Mouse (Mus musculus): ENCODE data around the gene Sgcd.

- TF ChIP-seq POLR2A (IDR thresholded peaks at IDR 0.05; ENCODE audit: low read depth, low read length) = no peak
- TF ChIP-seq CTCF (IDR thresholded peaks at IDR 0.05; ENCODE audit: borderline replicate concordance, insufficient read depth, low read length) = no peak
Observed at GRCm38 (mm10) chr11:47299777-47300176, 689.0 kb downstream of the Sgcd start.
